Mouse (Mus musculus): ENCODE data around the gene Avpr1b. TPM values are rescaled to one million over a fixed set of nuclear protein-coding genes. Genes with fewer than 3 reads are reported as not detected.

The Avpr1b gene
- total and polyA plus RNA-seq, 3 experiments: 0.08 TPM; not detected in 2

- peak; percentile 83 for TF ChIP-seq JUND (conservative IDR thresholded peaks at IDR 0.05; ENCODE audit: low read depth, low read length)
- no peak; the same call in 1 of the 2 replicates for TF ChIP-seq JUN (IDR thresholded peaks at IDR 0.05; ENCODE audit: insufficient read depth, low read depth, low read length)
- TF ChIP-seq CHD2 (IDR thresholded peaks at IDR 0.05; ENCODE audit: low read length): peak; percentile 18; the same call in 1 of the 2 replicates
- no peak for TF ChIP-seq RAD21 (IDR thresholded peaks at IDR 0.05; ENCODE audit: low read depth, low read length)
- no peak for TF ChIP-seq POLR2AphosphoS2 (IDR thresholded peaks at IDR 0.05; ENCODE audit: low read depth, low read length)
- no peak for TF ChIP-seq POLR2A (IDR thresholded peaks at IDR 0.05; ENCODE audit: low read depth, low read length)
- 0 out of 2 replicates have a peak, but pooled peaks have one; percentile 29 for TF ChIP-seq MYC (IDR thresholded peaks at IDR 0.05; ENCODE audit: low read depth, low read length)
- no peak; the same call in 1 of the 2 replicates for TF ChIP-seq MAX (IDR thresholded peaks at IDR 0.05; ENCODE audit: low read length)
- no peak for TF ChIP-seq ELF1 (IDR thresholded peaks at IDR 0.05; ENCODE audit: low read depth, low read length)
- TF ChIP-seq ETS1 (conservative IDR thresholded peaks at IDR 0.05; ENCODE audit: low read depth, low read length): peak; percentile 55
- TF ChIP-seq MAFK (IDR thresholded peaks at IDR 0.05; ENCODE audit: insufficient replicate concordance, low read length): peak; percentile 42; the same call in 1 of the 2 replicates
- TF ChIP-seq IRF4 (IDR thresholded peaks at IDR 0.05; ENCODE audit: low read depth, low read length): peak; percentile 94
- no peak for TF ChIP-seq ZMIZ1 (IDR thresholded peaks at IDR 0.05; ENCODE audit: low read depth, low read length)
- no peak for TF ChIP-seq KAT2A (IDR thresholded peaks at IDR 0.05; ENCODE audit: insufficient replicate concordance, low read length)
- no peak for TF ChIP-seq USF1 (IDR thresholded peaks at IDR 0.05; ENCODE audit: low read depth, low read length)
- peak; percentile 75; the same call in 1 of the 2 replicates for TF ChIP-seq ZKSCAN1 (IDR thresholded peaks at IDR 0.05; ENCODE audit: borderline replicate concordance, low read depth, low read length)
- peak; percentile 93 for TF ChIP-seq EP300 (IDR thresholded peaks at IDR 0.05; ENCODE audit: low read length)
- TF ChIP-seq TBP (conservative IDR thresholded peaks at IDR 0.05; ENCODE audit: low read depth, low read length): no peak
- TF ChIP-seq CTCF (conservative IDR thresholded peaks at IDR 0.05 in 1 of 2, IDR thresholded peaks at IDR 0.05 in 1 of 2; ENCODE audit: low read depth in 2 of 2, low read length in 2 of 2): no peak
- TF ChIP-seq GABPA (IDR thresholded peaks at IDR 0.05; ENCODE audit: insufficient replicate concordance, low read depth, low read length): no peak
Observed at GRCm38 (mm10) chr1:131638541-131639421, 39.7 kb downstream of the Avpr1b start (continued).

GRCm38 (mm10) chr1:131640062-131640461 lies 41.0 kb downstream of the Avpr1b start:
- H3K27me3 ChIP-seq (replicated peaks): no peaks in the 10 kb centered on the region
- peak overlapping the region; percentile 84 for H3K4me2 ChIP-seq (ENCODE audit: insufficient read depth, low read depth, poor library complexity, severe bottlenecking)
- H3K4me1 ChIP-seq (ENCODE audit: control insufficient read depth in 1 of 2, insufficient read depth in 2 of 2): peaks cover 4% of the 10 kb centered on the region in 2 experiments; a peak in 3 of 4 replicates
- peak overlapping the region; percentile 80 for H3K9ac ChIP-seq (ENCODE audit: insufficient read depth, low read depth)
- H3K79me2 ChIP-seq (replicated peaks; ENCODE audit: control insufficient read depth, extremely low read depth, insufficient read depth, poor library complexity, severe bottlenecking): peaks cover 12% of the 10 kb centered on the region
- H3K4me3 ChIP-seq (replicated peaks in 1 of 3; ENCODE audit: low read depth in 2 of 3, low read length in 2 of 3, poor library complexity in 1 of 3): peak overlapping the region; percentile 43 to 59 (median 54)
- in situ Hi-C loops (cut with MboI; ENCODE audit: low pct_ligation_motif_present, low pct_unique_long_range_greater_than_20kb, low sequenced_read_pairs) (no loop called here), dilution Hi-C loops (cut with MboI; ENCODE audit: extremely low pct_ligation_motif_present, extremely low pct_unique_long_range_greater_than_20kb, low sequenced_read_pairs) (no loop called here)
- no peaks in the 10 kb centered on the region for H3K9me3 ChIP-seq (replicated peaks; ENCODE audit: low read length)
- H3K27ac ChIP-seq (ENCODE audit: insufficient read depth, low read depth): peak overlapping the region; percentile 36
- DNase-seq (ENCODE audit: extremely low read depth): peak; percentile 33
- peaks cover 0 to 6% of the 10 kb centered on the region in 2 experiments for H3K36me3 ChIP-seq (replicated peaks in 1 of 2; ENCODE audit: control insufficient read depth in 1 of 2, insufficient read depth in 1 of 2, low read length in 1 of 2)
- TF ChIP-seq NRF1 (IDR thresholded peaks at IDR 0.05; ENCODE audit: low read depth, low read length) (no peak), IRF4 (IDR thresholded peaks at IDR 0.05; ENCODE audit: low read depth, low read length) (peak; percentile 44; the same call in 1 of the 2 replicates), USF2 (conservative IDR thresholded peaks at IDR 0.05; ENCODE audit: low read depth, low read length) (no peak), CHD1 (IDR thresholded peaks at IDR 0.05; ENCODE audit: low read depth, low read length) (peak; percentile 56; the same call in 1 of the 2 replicates), EP300 (IDR thresholded peaks at IDR 0.05; ENCODE audit: low read length) (peak; percentile 66), SIN3A (IDR thresholded peaks at IDR 0.05; ENCODE audit: low read length) (peak; percentile 78), JUND (conservative IDR thresholded peaks at IDR 0.05; ENCODE audit: low read depth, low read length) (0 out of 2 replicates have a peak, but pooled peaks have one; percentile 5), TBP (conservative IDR thresholded peaks at IDR 0.05; ENCODE audit: low read depth, low read length) (0 out of 2 replicates have a peak, but pooled peaks have one; percentile 9)

Measured in CH12.LX (cell line).